Mouse (Mus musculus): ENCODE measurements around the gene Rgs3. TPM values are rescaled to one million over a fixed set of nuclear protein-coding genes. Genes with fewer than 3 reads are reported as not detected.

Gene Rgs3
- polyA plus RNA-seq, 1 experiment from 2014 or later: 30.1 TPM

DNA sequence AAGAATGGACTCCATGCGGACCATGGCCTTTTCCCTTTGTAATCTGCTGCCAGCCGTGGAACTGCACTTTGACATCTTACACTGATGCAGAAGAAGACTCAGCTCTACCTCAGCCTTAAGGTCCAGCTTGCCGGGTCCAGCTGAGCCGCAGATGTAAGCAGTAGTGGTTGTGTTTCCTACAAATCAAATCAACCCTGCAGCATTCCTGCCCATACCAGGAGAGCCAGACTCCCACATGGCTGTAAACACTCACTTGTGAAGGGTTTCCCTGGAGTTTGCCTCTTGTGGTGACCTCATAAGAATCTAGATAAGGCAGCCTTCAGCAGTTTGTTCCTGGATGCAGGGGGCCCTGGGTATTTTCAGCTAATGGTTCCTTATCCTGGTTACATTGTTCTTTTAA is 6.9 kb downstream of the Rgs3 start:
- Histone ChIP-seq H3K9ac (replicated peaks; ENCODE audit: low read depth, low read length) (no peak overlapping the region), H3K4me3 (ENCODE audit: low read depth, low read length) (no peak overlapping the region), H3K9me3 (ENCODE audit: control insufficient read depth, low read length) (no peaks in the 10 kb centered on the region), H3K4me1 (ENCODE audit: control insufficient read depth, insufficient read depth, low read length) (no peaks in the 10 kb centered on the region), H3K27me3 (ENCODE audit: control insufficient read depth, insufficient read depth, low read length) (no peaks in the 10 kb centered on the region), H3K4me2 (ENCODE audit: low read depth, low read length) (no peak overlapping the region), H3K27ac (ENCODE audit: low read depth, low read length) (no peak overlapping the region), H3K36me3 (ENCODE audit: control insufficient read depth, insufficient read depth, low read length) (no peaks in the 10 kb centered on the region)
- ATAC-seq (ENCODE audit: low read depth): no peak
- 92% methylated on average over 4 of the region's 4 CpGs for WGBS

DNA sequence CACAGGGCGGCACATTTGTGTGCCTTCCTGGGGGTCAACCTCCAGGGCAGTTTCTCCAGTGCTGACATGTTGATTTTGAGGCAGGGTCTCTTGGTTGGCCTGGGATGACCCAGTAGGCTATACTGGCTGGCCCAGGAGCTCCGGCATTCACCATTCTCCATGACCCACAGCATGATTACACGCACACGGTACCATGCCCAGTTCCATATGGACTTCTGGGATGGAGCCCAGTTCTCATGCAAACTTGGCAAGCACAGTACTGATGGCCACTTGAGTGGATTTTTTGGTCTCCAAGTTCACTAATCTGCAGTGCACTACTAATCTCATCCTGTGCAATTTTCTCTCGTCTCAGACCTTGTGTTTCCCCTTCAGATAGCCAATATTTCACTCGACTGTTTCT is 8.0 kb downstream of the Rgs3 start:
- 87% methylated on average over 6 of the region's 6 CpGs for WGBS
- no peak for ATAC-seq (ENCODE audit: low read depth)
- Histone ChIP-seq H3K36me3 (ENCODE audit: control insufficient read depth, insufficient read depth, low read length) (no peaks in the 10 kb centered on the region), H3K9me3 (ENCODE audit: control insufficient read depth, low read length) (no peaks in the 10 kb centered on the region), H3K4me1 (ENCODE audit: control insufficient read depth, insufficient read depth, low read length) (no peaks in the 10 kb centered on the region), H3K4me3 (ENCODE audit: low read depth, low read length) (no peak overlapping the region), H3K9ac (replicated peaks; ENCODE audit: low read depth, low read length) (no peak overlapping the region), H3K4me2 (ENCODE audit: low read depth, low read length) (no peak overlapping the region), H3K27ac (ENCODE audit: low read depth, low read length) (no peak overlapping the region), H3K27me3 (ENCODE audit: control insufficient read depth, insufficient read depth, low read length) (no peaks in the 10 kb centered on the region)

DNA sequence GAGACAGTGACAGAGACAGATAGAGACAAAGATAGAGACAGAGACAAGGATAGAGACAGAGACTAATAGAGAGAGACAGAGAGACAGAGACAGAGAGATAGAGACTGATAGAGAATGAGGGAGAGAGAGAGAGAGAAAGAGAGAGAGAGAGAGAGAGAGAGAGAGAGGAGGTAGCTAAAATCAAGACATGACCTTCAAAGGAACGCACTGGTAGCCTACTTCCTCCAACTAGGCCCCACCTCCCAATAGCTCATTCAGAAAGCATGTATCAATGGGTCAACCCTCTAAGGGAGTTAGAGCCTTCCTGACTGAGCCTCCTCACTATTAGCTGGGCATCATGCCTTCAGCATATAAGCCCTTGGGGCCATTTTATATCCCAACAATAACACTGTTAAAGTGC is 8.7 kb downstream of the Rgs3 start:
- Histone ChIP-seq H3K27ac (ENCODE audit: low read depth, low read length) (no peak overlapping the region), H3K36me3 (ENCODE audit: control insufficient read depth, insufficient read depth, low read length) (no peaks in the 10 kb centered on the region), H3K4me3 (ENCODE audit: low read depth, low read length) (no peak overlapping the region), H3K4me2 (ENCODE audit: low read depth, low read length) (no peak overlapping the region), H3K9ac (replicated peaks; ENCODE audit: low read depth, low read length) (no peak overlapping the region), H3K9me3 (ENCODE audit: control insufficient read depth, low read length) (no peaks in the 10 kb centered on the region), H3K4me1 (ENCODE audit: control insufficient read depth, insufficient read depth, low read length) (no peaks in the 10 kb centered on the region), H3K27me3 (ENCODE audit: control insufficient read depth, insufficient read depth, low read length) (no peaks in the 10 kb centered on the region)
- WGBS: 100% methylated on average over 1 of the region's 1 CpGs
- ATAC-seq (ENCODE audit: low read depth): no peak

DNA sequence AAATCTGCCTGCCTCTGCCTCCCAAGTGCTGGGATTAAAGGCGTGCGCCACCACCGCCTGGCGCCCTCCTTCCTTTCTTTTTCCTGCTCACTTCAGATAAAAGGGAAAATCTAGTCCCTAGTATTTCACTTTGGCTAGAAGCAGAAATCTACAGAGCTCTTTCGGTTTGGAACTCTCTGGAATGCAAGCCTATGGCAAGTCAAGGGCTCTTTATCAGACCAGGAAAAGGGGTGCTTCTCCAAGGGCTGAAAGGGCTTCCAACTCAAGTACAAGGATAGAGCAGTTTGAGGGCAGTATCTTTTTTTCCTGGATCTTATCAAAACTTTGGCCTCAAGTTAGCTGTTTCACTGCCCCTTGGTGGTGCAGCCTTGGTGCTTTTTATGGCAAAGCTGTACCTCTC is 10.0 kb downstream of the Rgs3 start:
- no peak overlapping the region for H3K4me2 ChIP-seq (ENCODE audit: low read depth, low read length)
- no peaks in the 10 kb centered on the region for H3K4me1 ChIP-seq (ENCODE audit: control insufficient read depth, insufficient read depth, low read length)
- H3K9me3 ChIP-seq (ENCODE audit: control insufficient read depth, low read length): no peaks in the 10 kb centered on the region
- no peaks in the 10 kb centered on the region for H3K36me3 ChIP-seq (ENCODE audit: control insufficient read depth, insufficient read depth, low read length)
- no peak overlapping the region for H3K27ac ChIP-seq (ENCODE audit: low read depth, low read length)
- WGBS: 97% methylated on average over 5 of the region's 5 CpGs
- no peak for ATAC-seq (ENCODE audit: low read depth)
- no peak overlapping the region for H3K4me3 ChIP-seq (ENCODE audit: low read depth, low read length)
- H3K27me3 ChIP-seq (ENCODE audit: control insufficient read depth, insufficient read depth, low read length): no peaks in the 10 kb centered on the region
- H3K9ac ChIP-seq (replicated peaks; ENCODE audit: low read depth, low read length): no peak overlapping the region

DNA sequence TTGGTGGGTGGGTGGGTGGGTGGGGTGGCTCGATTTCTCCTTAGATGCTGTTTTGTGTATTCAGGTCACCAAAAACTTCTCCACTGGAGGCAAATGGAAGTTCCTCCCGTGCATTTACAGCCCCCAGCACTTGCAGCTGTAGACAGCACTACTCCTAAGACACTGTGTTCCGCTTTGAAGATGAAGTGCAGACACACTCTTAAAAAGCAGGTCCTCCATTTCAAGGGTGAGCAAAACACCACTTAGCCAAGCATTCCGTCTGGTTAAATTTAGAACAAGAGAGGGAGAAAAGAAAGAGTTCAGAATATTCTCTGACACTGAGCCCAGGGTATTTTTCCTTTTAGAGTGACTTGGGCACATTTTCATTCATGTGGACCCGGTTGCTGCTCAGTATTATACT is 10.4 kb downstream of the Rgs3 start:
- H3K27ac ChIP-seq (ENCODE audit: low read depth, low read length): no peak overlapping the region
- 79% methylated on average over 5 of the region's 5 CpGs for WGBS
- H3K9me3 ChIP-seq (ENCODE audit: control insufficient read depth, low read length): no peaks in the 10 kb centered on the region

DNA sequence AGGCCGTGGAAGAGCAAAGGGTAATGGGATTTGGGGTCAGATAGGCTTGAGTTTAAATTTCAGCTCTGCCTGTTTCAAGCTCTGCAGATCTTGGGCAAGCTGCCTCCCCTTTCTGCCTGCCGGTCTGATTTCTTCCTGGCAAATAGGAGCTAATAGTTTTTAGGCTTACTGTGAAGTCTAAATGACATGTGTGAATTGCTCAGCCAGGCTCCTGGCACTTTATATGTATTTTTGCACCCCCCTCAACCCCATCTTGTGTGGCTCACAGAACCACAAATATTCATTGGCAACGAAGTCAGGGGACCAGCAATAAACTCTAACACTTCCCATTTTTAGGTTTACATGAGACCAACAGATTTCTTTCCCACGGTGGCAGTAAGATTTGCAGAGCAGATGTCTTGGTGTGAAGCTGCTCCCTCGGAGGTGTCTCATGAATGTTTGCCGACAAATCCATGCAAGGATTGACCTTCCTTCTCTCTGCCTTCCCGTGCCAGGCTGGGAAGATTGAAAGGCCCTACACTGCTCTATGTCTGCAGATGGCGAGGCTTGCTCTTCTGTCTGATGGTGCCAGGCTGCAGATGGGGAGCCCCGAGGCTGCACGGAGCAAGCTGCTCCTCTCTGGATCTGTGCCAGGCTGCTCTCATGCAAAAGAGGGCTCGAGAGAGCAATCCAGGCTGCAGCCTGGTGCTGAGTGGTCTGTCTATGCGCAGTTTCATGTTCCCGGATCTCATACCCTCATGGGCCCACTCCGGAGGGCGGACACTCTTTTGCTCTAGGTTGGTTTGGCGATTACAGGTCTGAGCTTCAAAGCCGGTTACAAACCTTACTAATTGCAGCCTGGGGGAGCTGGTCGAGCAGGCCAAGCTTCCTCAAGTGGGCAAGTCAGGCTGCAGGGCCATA is 23.0 kb downstream of the Rgs3 start:
- peaks cover 30% of the 10 kb centered on the region for H3K4me1 ChIP-seq (ENCODE audit: control insufficient read depth, insufficient read depth, low read length)

More for the DNA sequence above, 10.4 kb downstream of the Rgs3 start:
- H3K36me3 ChIP-seq (ENCODE audit: control insufficient read depth, insufficient read depth, low read length): no peaks in the 10 kb centered on the region
- no peak overlapping the region for H3K4me2 ChIP-seq (ENCODE audit: low read depth, low read length)
- H3K9ac ChIP-seq (replicated peaks; ENCODE audit: low read depth, low read length): no peak overlapping the region
- H3K27me3 ChIP-seq (ENCODE audit: control insufficient read depth, insufficient read depth, low read length): no peaks in the 10 kb centered on the region
- no peak for ATAC-seq (ENCODE audit: low read depth)
- no peak overlapping the region for H3K4me3 ChIP-seq (ENCODE audit: low read depth, low read length)
- no peaks in the 10 kb centered on the region for H3K4me1 ChIP-seq (ENCODE audit: control insufficient read depth, insufficient read depth, low read length)

DNA sequence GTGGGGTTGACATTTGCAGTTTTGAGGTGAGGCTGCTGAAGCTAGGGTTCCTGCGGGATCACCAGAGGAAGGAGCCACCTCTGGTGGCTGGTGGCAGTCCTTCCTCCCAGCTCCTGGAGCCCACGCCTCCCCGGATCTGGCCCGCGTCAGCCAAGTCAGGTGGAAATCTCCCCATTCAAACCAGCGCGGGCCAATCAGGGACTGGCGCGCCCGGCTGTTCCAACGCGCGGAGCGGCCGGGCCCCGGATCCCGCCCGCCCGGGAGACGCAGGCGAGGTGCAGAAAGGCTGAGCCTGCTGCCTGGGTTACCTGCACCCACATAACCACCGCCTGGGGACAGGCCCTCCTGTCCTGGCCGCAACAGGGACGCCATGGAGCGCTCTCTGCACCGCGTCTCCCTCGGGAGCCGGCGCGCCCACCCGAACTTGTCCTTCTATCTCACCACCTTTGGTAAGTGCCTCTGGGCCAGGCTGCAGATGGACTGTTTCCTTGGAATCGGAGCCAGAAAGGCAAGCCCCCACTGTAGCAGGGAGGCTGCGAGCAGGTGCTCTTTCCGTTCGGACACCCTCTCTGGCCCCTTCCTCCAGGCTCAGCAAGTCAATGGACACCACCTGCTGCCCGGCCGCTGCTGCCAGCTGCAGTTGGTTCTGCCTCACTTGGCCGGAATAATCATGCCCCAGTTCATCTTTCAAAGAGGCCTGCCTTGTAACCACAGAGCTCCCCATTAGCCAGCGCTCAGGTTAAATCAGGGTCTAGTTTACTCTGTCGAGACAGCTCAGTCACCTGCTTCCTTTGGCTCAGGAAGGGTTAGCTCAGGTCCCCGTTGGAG is 23.8 kb downstream of the Rgs3 start:
- Histone ChIP-seq H3K27me3 (ENCODE audit: control insufficient read depth, insufficient read depth, low read length) (no peaks in the 10 kb centered on the region), H3K4me3 (ENCODE audit: low read depth, low read length) (peak overlapping the region; percentile 38), H3K4me2 (ENCODE audit: low read depth, low read length) (peak overlapping the region; percentile 78), H3K4me1 (ENCODE audit: control insufficient read depth, insufficient read depth, low read length) (peaks cover 30% of the 10 kb centered on the region), H3K9ac (replicated peaks; ENCODE audit: low read depth, low read length) (peak overlapping the region; percentile 48; the same call in 1 of the 2 replicates), H3K36me3 (ENCODE audit: control insufficient read depth, insufficient read depth, low read length) (no peaks in the 10 kb centered on the region), H3K27ac (ENCODE audit: low read depth, low read length) (peak overlapping the region; percentile 84), H3K9me3 (ENCODE audit: control insufficient read depth, low read length) (no peaks in the 10 kb centered on the region)
- ATAC-seq (ENCODE audit: low read depth): peak; percentile 86
- WGBS: 1% methylated on average over 42 of the region's 42 CpGs

More for the DNA sequence above, 23.0 kb downstream of the Rgs3 start:
- Histone ChIP-seq H3K9me3 (ENCODE audit: control insufficient read depth, low read length) (no peaks in the 10 kb centered on the region), H3K9ac (replicated peaks; ENCODE audit: low read depth, low read length) (peak overlapping the region; percentile 48; the same call in 1 of the 2 replicates), H3K27ac (ENCODE audit: low read depth, low read length) (peak overlapping the region; percentile 84), H3K4me3 (ENCODE audit: low read depth, low read length) (peak overlapping the region; percentile 38), H3K27me3 (ENCODE audit: control insufficient read depth, insufficient read depth, low read length) (no peaks in the 10 kb centered on the region), H3K36me3 (ENCODE audit: control insufficient read depth, insufficient read depth, low read length) (no peaks in the 10 kb centered on the region), H3K4me2 (ENCODE audit: low read depth, low read length) (peak overlapping the region; percentile 78)
- WGBS: 12% methylated on average over 18 of the region's 18 CpGs
- peak; percentile 91 for ATAC-seq (ENCODE audit: low read depth)

DNA sequence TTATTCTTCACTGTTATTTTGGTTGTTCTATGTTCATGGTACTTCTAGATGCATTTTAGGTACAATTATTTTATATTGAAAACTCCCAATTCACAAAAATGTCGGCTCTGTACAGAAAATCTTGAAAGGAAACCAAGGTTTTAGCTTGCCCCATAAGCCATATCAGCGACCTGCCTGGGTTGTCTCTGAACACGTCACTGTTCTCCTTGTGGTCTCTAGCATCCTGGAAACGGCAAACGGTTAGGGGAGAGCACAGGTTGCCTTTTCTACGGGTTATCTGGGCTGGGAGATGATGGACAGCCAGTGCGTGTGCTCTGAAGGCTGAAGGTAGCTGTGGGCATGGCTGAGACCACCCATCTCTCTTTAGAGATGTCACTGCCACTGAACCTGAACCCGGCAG is 27.4 kb downstream of the Rgs3 start:
- H3K4me2 ChIP-seq (ENCODE audit: low read depth, low read length): no peak overlapping the region
- WGBS: 86% methylated on average over 8 of the region's 8 CpGs
- ATAC-seq (ENCODE audit: low read depth): no peak
- no peak overlapping the region for H3K27ac ChIP-seq (ENCODE audit: low read depth, low read length)
- H3K27me3 ChIP-seq (ENCODE audit: control insufficient read depth, insufficient read depth, low read length): no peaks in the 10 kb centered on the region
- H3K36me3 ChIP-seq (ENCODE audit: control insufficient read depth, insufficient read depth, low read length): no peaks in the 10 kb centered on the region
- H3K4me3 ChIP-seq (ENCODE audit: low read depth, low read length): no peak overlapping the region
- H3K9ac ChIP-seq (replicated peaks; ENCODE audit: low read depth, low read length): no peak overlapping the region
- peaks cover 24% of the 10 kb centered on the region for H3K4me1 ChIP-seq (ENCODE audit: control insufficient read depth, insufficient read depth, low read length)
- no peaks in the 10 kb centered on the region for H3K9me3 ChIP-seq (ENCODE audit: control insufficient read depth, low read length)

DNA sequence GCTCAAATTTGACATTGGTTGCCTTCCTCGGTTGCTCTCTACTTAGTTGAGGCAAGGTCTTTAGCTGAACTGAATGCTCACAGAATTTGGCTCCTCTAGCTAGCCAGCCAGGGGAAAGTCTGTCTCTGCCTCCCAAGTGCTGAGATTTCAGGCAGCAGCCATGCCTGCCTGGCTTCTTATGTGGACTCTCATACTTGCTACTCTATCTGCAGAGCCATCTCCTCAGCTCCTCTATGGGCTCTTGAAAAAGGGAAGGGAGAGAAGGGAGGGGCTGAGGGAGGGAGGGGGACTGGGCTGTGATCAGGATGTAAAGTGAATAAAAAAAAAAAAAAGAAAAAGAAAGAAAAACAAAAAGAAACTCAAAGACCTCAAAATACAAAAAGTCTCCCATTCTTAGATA is 31.2 kb downstream of the Rgs3 start:
- 91% methylated on average over 1 of the region's 1 CpGs for WGBS
- H3K27ac ChIP-seq (ENCODE audit: low read depth, low read length): no peak overlapping the region

More for the DNA sequence above, 31.2 kb downstream of the Rgs3 start:
- Histone ChIP-seq H3K36me3 (ENCODE audit: control insufficient read depth, insufficient read depth, low read length) (no peaks in the 10 kb centered on the region), H3K9ac (replicated peaks; ENCODE audit: low read depth, low read length) (no peak overlapping the region), H3K9me3 (ENCODE audit: control insufficient read depth, low read length) (no peaks in the 10 kb centered on the region), H3K4me1 (ENCODE audit: control insufficient read depth, insufficient read depth, low read length) (no peaks in the 10 kb centered on the region; the same call in 1 of the 2 replicates), H3K27me3 (ENCODE audit: control insufficient read depth, insufficient read depth, low read length) (no peaks in the 10 kb centered on the region), H3K4me2 (ENCODE audit: low read depth, low read length) (no peak overlapping the region), H3K4me3 (ENCODE audit: low read depth, low read length) (no peak overlapping the region)
- ATAC-seq (ENCODE audit: low read depth): no peak; the same call in 1 of the 2 replicates

Measured in neural tube, embryonic 14.5 days (tissue).